Mouse (Mus musculus): Measurements from ENCODE around the gene Tmem161a. TPM values are rescaled to one million over a fixed set of nuclear protein-coding genes. Genes with fewer than 3 reads are reported as not detected.

Gene Tmem161a
- total and polyA plus RNA-seq, 3 experiments: 48.5 to 73.6 (median 65.0) TPM

GRCm38 (mm10) chr8:70181212-70181902 lies 9.2 kb downstream of the Tmem161a start:
- no peak overlapping the region for H3K9ac ChIP-seq (ENCODE audit: insufficient read depth, low read depth)
- dilution Hi-C loops (cut with MboI; ENCODE audit: extremely low pct_ligation_motif_present, extremely low pct_unique_long_range_greater_than_20kb, low sequenced_read_pairs): no loop called here

GRCm38 (mm10) chr8:70181903-70182252 lies 9.7 kb downstream of the Tmem161a start:
- Histone ChIP-seq H3K4me1 (ENCODE audit: control insufficient read depth in 1 of 2, insufficient read depth in 2 of 2) (no peaks in the 10 kb centered on the region), H3K9ac (ENCODE audit: insufficient read depth, low read depth) (no peak overlapping the region), H3K27me3 (replicated peaks) (no peaks in the 10 kb centered on the region), H3K4me2 (ENCODE audit: insufficient read depth, low read depth, poor library complexity, severe bottlenecking) (no peak overlapping the region), H3K27ac (ENCODE audit: insufficient read depth, low read depth) (no peak overlapping the region), H3K4me3 (replicated peaks in 1 of 3; ENCODE audit: low read depth in 2 of 3, low read length in 2 of 3, poor library complexity in 1 of 3) (no peak overlapping the region), H3K79me2 (replicated peaks; ENCODE audit: control insufficient read depth, extremely low read depth, insufficient read depth, poor library complexity, severe bottlenecking) (no peaks in the 10 kb centered on the region), H3K36me3 (replicated peaks in 1 of 2; ENCODE audit: control insufficient read depth in 1 of 2, insufficient read depth in 1 of 2, low read length in 1 of 2) (peaks cover 52 to 84% of the 10 kb centered on the region in 2 experiments), H3K9me3 (replicated peaks; ENCODE audit: low read length) (no peaks in the 10 kb centered on the region)
- TF ChIP-seq CHD2 (IDR thresholded peaks at IDR 0.05; ENCODE audit: low read length) (no peak), SMC3 (IDR thresholded peaks at IDR 0.05; ENCODE audit: low read depth, low read length) (no peak), TCF12 (IDR thresholded peaks at IDR 0.05; ENCODE audit: low read depth, low read length) (no peak)
- dilution Hi-C loops (cut with MboI; ENCODE audit: extremely low pct_ligation_motif_present, extremely low pct_unique_long_range_greater_than_20kb, low sequenced_read_pairs) (no loop called here), in situ Hi-C loops (cut with MboI; ENCODE audit: low pct_ligation_motif_present, low pct_unique_long_range_greater_than_20kb, low sequenced_read_pairs) (no loop called here)
- DNase-seq (ENCODE audit: extremely low read depth): no peak

More at GRCm38 (mm10) chr8:70181212-70181902, 9.2 kb downstream of the Tmem161a start:
- Histone ChIP-seq H3K27ac (ENCODE audit: insufficient read depth, low read depth) (no peak overlapping the region), H3K4me3 (replicated peaks in 1 of 3; ENCODE audit: low read depth in 2 of 3, low read length in 2 of 3, poor library complexity in 1 of 3) (no peak overlapping the region), H3K27me3 (replicated peaks) (no peaks in the 10 kb centered on the region), H3K36me3 (replicated peaks in 1 of 2; ENCODE audit: control insufficient read depth in 1 of 2, insufficient read depth in 1 of 2, low read length in 1 of 2) (peaks cover 56 to 84% of the 10 kb centered on the region in 2 experiments), H3K79me2 (replicated peaks; ENCODE audit: control insufficient read depth, extremely low read depth, insufficient read depth, poor library complexity, severe bottlenecking) (no peaks in the 10 kb centered on the region), H3K4me2 (ENCODE audit: insufficient read depth, low read depth, poor library complexity, severe bottlenecking) (no peak overlapping the region), H3K4me1 (ENCODE audit: control insufficient read depth in 1 of 2, insufficient read depth in 2 of 2) (no peaks in the 10 kb centered on the region), H3K9me3 (replicated peaks; ENCODE audit: low read length) (no peaks in the 10 kb centered on the region)
- in situ Hi-C loops (cut with MboI; ENCODE audit: low pct_ligation_motif_present, low pct_unique_long_range_greater_than_20kb, low sequenced_read_pairs): no loop called here
- DNase-seq (ENCODE audit: extremely low read depth): no peak
- no peak for TF ChIP-seq UBTF (IDR thresholded peaks at IDR 0.05; ENCODE audit: low read depth, low read length)
- TF ChIP-seq CHD2 (IDR thresholded peaks at IDR 0.05; ENCODE audit: low read length): no peak
- TF ChIP-seq JUN (IDR thresholded peaks at IDR 0.05; ENCODE audit: insufficient read depth, low read depth, low read length): no peak
- no peak for TF ChIP-seq MAFK (IDR thresholded peaks at IDR 0.05; ENCODE audit: insufficient replicate concordance, low read length)
- no peak for TF ChIP-seq SIN3A (IDR thresholded peaks at IDR 0.05; ENCODE audit: low read length)
- no peak for TF ChIP-seq TBP (conservative IDR thresholded peaks at IDR 0.05; ENCODE audit: low read depth, low read length)
- no peak for TF ChIP-seq BHLHE40 (IDR thresholded peaks at IDR 0.05; ENCODE audit: low read depth, low read length)
- no peak for TF ChIP-seq ZNF384 (IDR thresholded peaks at IDR 0.05; ENCODE audit: low read depth, low read length)
- no peak for TF ChIP-seq TCF12 (IDR thresholded peaks at IDR 0.05; ENCODE audit: low read depth, low read length)
- no peak for TF ChIP-seq NRF1 (IDR thresholded peaks at IDR 0.05; ENCODE audit: low read depth, low read length)
- no peak for TF ChIP-seq MEF2A (IDR thresholded peaks at IDR 0.05; ENCODE audit: borderline replicate concordance, low read depth, low read length)
- TF ChIP-seq CHD1 (IDR thresholded peaks at IDR 0.05; ENCODE audit: low read depth, low read length): no peak
- TF ChIP-seq ZMIZ1 (IDR thresholded peaks at IDR 0.05; ENCODE audit: low read depth, low read length): no peak
- no peak for TF ChIP-seq RCOR1 (conservative IDR thresholded peaks at IDR 0.05; ENCODE audit: low read depth, low read length)
- TF ChIP-seq IRF4 (IDR thresholded peaks at IDR 0.05; ENCODE audit: low read depth, low read length): no peak
- TF ChIP-seq RAD21 (IDR thresholded peaks at IDR 0.05; ENCODE audit: low read depth, low read length): no peak
- no peak for TF ChIP-seq JUND (conservative IDR thresholded peaks at IDR 0.05; ENCODE audit: low read depth, low read length)
- no peak for TF ChIP-seq ELF1 (IDR thresholded peaks at IDR 0.05; ENCODE audit: low read depth, low read length)
- no peak for TF ChIP-seq MAZ (IDR thresholded peaks at IDR 0.05; ENCODE audit: low read depth, low read length)
- no peak for TF ChIP-seq CTCF (conservative IDR thresholded peaks at IDR 0.05 in 1 of 2, IDR thresholded peaks at IDR 0.05 in 1 of 2; ENCODE audit: low read depth in 2 of 2, low read length in 2 of 2)
